Mouse (Mus musculus) urinary bladder, adult 2 months (tissue): Measurements from ENCODE around the gene Traf5. TPM values are rescaled to one million over a fixed set of nuclear protein-coding genes. Genes with fewer than 3 reads are reported as not detected.

ENCODE experiments used
- DNase-seq: peaks from one replicate; pipeline ENCODE4 v3.0.0; 2022; ENCODE audit warnings: low spot score
- polyA plus RNA-seq: library from polyadenylated mRNA; depleted of rRNA; stranded (reverse); fragments of >200 nt; gene quantifications from 2 replicates; pipeline ENCODE4 v1.2.3, GENCODE M21; 2012

Gene Traf5
- polyA plus RNA-seq, 1 experiment = 50.6 TPM

GRCm38 (mm10) chr1:192092879-192093660, 711 bp upstream of the Traf5 start:
- DNase-seq = peak; percentile 44

- DNase-seq = no peak
Observed at GRCm38 (mm10) chr1:192090689-192091567, 1.4 kb downstream of the Traf5 start.

DNA sequence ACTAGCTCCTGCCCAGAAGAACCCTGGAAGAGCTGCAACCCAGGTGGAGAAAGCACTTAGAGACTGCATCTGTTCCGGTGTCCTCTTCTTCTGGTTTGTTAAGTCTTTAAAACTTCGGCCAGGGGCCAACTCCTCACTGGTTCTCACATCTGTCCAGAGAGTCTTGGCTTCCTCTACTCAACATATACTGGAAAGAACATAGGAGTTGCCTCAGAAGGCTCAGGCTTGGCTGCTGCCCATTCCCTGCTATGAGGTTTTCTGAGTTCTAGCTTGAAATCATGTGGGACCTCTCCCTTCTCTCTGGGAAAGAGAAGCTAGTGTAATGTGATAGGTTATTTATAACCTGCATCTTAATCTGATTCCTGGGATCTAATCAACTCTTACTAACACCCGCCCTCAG, 2.1 kb downstream of the Traf5 start:
- DNase-seq = no peak

DNA sequence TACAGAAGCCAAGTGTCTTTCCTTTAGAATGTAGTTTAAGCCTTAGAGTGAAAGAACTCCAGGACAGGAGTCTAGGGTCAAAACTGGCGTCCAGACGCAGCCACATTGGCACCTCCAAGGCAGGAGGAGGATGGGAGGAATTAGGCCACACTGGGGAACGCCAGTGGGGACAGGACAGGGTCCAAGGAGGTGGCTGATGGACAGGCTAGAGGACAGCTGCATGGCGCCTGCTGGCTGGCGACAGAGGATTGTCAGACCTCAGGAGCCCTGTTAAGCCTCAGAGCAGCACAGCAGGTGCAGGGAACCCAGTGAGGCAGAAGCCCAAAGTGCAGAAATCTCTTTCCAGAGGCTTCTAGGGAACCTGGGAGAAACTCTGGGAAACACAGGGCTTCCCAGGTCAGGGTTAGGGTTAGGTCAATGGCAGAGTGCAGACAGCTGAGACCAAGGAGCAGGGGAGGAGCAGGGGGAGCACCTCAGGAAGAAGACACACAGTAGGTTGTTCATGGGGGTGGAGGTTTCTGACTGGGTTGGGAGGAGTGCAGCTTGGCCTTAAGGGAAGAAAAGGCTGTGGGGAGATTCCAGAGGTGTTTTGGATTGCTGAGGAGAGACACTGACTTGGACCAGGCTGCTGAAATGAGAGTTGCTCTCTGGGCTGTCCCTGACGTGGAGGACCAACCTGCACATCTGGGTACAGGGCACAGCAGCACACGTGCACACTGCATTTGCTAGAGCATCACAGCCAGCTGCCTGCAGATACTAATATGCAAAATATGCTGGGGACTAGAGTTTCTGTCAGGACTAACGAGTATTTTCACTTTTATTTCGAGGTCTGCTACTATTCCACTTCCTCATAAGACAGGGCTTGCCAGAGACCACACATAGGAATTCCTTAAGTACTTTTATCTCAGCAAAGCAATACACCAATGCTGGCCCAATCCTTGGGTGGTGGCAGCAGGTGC, 2.9 kb downstream of the Traf5 start:
- DNase-seq = no peak

DNA sequence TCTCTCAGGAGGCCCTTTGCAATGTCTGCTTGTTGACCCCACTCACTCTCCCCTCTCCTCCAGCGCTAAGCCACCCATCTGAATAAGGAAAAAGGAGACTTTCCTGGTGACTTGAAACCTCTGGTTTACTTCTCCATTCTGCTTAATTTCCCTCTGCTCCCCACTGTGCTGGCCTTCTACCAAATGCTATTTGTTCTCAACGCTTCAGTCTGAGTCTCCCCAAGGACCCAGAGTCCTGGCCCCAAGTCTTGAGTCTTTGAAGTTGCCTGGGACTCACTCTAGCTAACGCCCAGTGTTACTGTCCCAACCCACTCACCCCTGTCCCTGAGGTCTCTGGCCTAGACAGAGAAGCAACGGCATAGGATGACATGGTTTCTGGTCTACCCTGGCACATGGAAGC, 4.3 kb downstream of the Traf5 start:
- DNase-seq = no peak

DNA sequence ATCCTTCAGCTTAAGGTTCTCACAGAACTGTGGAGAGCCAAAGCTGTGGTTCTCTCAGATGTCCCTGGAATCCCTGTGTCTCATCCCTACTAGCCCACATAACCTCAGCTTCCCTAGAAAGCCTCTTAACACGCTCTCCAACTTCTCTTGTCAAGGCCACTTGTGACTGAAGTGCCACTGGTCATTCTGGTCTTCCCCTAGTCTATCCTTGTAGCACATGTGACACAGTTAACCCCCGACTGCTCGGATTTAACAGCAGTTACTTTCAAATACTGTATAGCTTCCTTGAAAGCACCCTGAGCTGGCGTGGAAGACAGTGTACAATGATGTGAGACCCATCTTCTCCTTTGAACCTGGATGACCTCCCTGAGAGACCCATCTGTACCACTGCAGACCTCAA, 5.3 kb downstream of the Traf5 start:
- no peak for DNase-seq

DNA sequence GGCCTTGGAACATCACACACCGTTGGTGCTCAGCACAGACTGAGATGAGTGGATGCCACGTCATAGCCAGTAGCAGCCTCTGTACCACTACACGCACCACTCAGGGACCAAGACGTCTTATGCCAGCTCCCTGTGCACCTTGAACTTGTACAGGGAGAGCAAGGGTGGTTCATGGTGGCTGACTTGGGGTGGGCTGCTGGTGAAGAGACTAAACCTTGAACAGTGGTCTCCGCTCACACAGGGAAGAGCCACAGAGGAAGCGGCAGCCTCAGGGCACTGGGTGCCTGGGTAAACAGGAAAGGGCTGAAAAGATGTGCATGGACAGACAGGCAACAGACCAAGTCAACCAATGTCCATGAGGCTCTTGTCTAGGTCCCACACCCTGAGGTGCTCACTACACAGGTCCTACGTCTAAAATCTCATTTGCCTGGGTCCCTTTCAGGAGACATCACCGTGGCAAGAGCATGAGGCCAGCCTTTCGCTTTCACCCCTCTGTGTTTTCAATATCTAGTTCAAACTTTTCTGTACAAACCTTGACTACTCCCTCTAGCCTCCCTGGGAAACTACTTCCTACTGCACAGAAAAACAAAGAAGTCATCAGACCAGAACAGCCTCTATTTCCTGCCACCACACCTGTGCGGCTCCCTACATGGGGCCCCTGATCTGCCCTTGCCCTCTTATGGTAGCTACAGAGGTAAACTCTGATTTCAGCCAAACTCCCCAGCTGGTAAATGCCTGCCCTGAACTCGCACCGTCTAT, 5.9 kb downstream of the Traf5 start:
- no peak for DNase-seq

DNA sequence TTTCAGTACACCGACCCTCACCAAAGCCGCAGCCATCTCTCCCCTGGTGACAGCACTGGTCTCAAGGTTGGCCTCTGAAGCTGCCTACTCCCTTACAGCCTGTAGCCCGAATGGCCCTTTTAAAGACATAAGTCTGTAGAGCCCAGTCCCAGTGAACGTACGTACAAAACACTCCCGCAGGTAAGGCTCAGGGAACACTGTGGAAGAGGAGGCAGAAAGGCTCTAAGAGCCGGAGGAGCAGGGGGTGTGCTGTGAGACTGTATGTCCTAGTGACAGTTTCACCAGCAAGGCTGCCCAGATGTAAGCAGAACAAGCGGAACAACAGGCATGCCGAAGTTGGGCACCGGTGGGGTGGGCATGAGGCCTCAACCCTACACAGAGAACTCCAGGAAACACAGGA, 7.1 kb downstream of the Traf5 start:
- DNase-seq = no peak

DNA sequence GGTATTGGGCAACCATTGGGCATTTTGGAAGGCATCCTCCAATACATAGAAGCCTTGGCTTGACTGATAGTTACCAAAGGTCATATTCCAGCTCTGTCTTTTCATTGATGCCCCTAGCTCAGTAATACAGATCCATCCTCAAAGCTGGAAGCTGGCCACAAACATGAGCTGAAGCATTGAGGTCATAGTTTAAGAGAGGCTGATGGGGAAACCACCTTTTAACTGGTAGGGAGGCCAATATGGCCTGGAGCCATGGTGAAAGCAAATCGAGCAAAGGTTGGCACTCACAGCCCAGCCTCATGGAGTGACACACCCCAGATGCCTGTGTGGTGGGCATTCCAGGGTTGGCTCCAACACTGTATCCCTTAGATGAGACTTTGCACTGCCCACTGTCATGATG, 9.7 kb downstream of the Traf5 start:
- DNase-seq = no peak

GRCm38 (mm10) chr1:192081129-192081528, 11.2 kb downstream of the Traf5 start:
- no peak for DNase-seq

DNA sequence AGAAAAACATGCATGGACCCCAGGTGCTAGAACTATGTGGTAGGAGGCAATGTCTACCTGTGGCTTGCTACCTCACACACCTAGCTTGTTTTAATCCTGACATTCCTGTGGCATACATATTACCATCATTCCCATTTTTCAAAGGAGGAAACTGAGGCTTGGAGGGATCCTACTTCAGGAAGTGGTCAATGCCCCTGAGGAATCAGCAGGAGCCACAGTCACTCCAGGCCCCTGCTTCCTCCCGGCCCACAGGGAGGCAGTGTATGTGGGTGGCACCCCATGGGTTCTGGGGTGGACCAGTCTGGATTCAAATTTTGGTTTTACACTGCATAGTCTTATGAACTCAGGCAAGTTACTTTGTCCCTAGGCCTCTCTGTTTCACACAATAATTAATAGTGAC, 13.2 kb downstream of the Traf5 start:
- DNase-seq = no peak

DNA sequence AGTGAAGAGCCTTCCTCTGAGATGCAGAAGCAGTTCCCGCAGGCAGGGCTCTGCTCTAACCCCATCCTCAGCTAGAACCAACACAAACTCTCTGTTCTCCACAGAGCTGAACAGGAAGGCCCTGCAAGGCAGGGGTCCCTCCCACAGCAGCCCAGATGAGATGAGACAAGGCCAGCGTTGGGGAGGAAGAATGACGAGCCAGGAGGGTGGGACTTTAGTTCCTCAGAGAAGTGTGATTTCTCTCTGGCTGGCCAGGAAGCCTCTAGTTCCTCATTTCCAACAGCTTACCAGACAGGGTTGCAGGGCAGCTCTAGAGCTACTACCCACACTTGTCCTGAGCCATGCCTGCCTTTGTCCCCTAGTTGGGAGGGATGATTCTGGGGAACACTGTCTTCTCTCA, 14.0 kb downstream of the Traf5 start:
- no peak for DNase-seq

DNA sequence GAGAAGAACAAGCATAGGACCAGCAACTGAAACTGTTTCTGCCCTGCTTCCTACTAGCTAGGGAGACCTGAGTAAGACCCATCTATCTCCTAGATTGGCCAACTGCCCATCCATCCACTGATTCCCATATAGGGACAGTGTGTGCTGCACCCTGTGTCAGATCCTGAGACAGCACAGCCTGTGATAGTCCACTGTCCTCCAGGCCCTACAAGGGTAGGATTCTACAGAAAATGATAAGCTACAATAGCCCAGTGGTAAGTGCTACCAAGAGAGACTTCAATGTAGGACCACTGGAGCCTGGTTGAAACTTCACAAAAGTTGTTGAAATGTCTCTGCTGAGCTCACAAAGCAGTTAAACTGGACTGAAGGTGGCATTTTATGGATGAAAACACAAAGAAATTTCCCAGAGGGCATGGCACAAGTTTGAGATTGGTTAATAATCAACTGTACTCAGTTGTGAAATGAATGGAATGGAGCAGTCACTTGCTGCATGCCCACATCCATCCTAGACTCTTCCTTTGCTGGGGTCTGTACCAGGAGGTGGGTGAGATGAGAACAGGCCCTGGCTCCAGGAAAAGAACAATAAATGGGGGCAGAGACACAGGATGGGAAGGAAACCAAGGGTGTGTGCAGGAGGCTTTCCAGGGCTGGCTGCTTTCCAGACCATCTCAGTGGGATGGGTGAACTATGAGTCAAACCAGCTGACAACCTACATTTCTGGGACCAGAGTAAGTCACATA, 15.4 kb downstream of the Traf5 start:
- DNase-seq = no peak

- no peak for DNase-seq
Observed at GRCm38 (mm10) chr1:192076101-192076500, 16.3 kb downstream of the Traf5 start.

DNA sequence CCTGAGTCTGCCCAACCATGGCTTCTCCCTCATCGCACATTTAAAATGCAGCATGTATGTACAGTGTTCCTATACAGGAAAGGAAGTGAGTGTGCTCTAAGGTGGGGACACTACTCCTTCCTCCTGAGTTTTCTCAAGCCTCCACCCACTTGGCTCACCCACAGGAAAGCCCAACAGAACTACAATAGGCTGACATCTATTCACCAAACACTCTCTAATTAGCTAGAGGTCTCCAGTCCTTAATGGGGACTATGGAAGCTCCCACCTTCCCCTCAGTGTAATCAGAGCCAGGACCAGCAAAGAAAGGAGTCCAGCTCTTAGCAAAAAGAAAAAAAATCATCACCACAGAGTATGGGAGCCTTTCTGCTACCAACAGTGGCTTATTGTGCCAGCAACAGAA, 17.5 kb downstream of the Traf5 start:
- DNase-seq = no peak

DNA sequence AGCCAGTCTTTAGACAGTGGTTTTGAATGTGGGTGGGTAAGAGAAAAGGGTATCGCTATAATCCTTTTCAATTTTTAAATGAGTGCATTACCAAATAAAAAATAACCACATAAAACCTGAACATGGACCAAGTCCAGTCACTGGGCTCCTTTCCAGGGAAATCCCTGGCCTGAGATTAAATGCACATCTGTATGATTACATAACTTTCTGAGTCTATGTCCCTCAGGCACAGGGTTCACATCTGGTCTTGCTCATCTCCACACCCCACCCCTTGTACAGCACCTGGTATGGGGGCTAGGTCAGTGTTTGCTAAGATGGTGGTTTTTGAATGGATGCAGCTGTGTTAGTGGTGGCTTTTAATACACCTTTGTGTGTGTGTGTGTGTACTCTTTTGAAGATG, 19.9 kb downstream of the Traf5 start:
- DNase-seq = no peak

- no peak for DNase-seq
Observed at GRCm38 (mm10) chr1:192070618-192071051, 21.7 kb downstream of the Traf5 start.

DNA sequence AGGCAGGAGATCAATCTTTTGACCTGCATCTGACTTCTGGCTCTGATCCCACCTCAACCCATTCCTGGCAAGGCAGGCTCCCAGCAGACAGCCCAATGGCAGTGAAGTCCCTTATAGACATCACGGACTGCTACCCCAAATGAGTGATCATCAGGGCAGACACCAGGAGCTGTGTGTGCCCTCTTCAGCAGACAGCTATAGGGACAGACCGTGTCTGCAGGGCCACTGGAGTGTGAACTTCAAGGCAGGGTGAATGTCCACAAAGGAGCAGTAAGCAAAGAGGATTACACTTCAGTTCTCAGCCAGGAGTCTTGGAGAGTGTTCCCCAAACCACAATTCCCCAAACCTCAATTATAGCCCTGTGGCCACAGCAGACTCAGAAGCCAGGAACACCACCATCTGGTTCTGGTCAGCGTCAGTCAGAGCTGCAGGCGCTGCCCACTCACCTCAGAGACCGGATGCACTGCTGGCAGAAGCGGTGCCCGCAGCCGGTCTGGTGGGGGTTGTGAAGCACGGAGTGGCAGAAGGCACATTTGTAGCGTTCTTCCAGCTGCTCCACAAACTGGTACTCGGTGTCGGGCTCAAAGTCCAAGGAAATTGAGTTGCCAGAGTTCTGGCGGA, 22.3 kb downstream of the Traf5 start:
- DNase-seq = no peak

- no peak for DNase-seq
Observed at GRCm38 (mm10) chr1:192068188-192068587, 24.2 kb downstream of the Traf5 start.

DNA sequence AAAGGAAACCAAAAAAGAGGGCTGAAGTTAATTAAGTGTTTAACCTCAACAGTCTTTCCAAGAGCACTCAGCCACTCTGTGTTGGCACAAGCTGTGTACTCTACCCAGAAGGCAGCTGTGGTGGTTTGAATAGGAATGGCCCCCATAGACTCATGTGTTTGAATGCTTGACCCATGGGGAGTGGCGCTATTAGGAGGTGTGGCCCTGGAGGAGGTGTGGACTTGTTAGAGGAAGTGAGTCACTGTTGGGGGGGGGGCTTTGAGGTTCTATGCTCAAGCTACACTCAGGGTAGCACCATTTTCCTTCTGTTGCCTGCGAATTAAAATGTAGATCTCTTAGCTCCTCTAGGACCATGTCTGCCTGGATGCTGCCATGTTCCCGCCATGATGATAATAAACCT, 25.4 kb downstream of the Traf5 start:
- no peak for DNase-seq
